Mouse (Mus musculus) layer of hippocampus, adult 9-10 months (tissue): ENCODE data around the gene Fpr2.
"Not testable (repeated sequence)": the region's sequence is repeated elsewhere in the genome, so short reads cannot be mapped to it uniquely, and the experiment has no call there.

Experiments used
- DNase-seq: peaks from one replicate; pipeline ENCODE4 v3.0.0; 2022; ENCODE audit warnings: low spot score

The Fpr2 gene

DNA sequence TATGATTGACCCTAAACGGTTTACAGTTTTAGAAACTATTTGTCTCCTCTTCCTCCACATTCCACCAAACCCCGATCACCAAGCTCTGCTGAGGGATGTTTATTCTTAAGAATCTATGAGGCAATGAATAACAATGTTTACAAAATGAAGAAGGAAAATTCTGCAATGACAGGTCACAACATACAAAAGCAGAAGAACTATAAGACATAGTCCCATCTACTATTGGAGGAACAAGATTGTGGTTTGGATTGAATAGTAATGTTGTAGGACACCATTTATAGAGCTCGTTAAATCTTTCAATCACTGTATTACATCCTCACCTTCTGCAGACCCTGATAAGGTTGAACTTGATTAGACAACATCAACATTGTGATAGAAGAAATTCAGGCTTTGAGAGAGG, 5.0 kb upstream of the Fpr2 start:
- DNase-seq: no peak

DNA sequence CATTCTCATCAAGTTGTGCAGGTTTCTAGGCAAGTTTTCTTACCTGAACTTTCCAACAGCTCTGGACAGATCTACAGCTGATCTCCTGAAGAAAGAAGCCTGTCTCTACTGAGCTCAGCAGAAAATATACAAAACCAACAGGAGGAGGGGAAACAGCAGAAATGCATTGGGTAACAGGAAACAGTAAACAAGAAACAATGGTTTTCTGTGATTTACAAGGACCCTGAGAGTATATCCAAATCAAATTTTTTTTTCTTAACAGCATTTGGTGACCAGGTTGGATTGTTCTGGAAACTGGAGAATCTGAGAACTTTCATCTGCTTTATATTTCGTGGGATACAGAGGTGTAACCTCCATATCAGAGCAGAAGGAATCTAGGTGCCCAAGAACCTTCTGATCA, 3.8 kb upstream of the Fpr2 start, which contains the start of gene Fpr1:
Gene Fpr1, minus strand, starts transcription at position 101 of the 400 bp plus-strand sequence.
- DNase-seq: no peak

- no peak for DNase-seq
Observed at GRCm38 (mm10) chr17:17889732-17890425, 2.3 kb downstream of the Fpr2 start.

GRCm38 (mm10) chr17:17896039-17896438, 8.4 kb downstream of the Fpr2 start:
- peak; percentile 27 for DNase-seq

DNA sequence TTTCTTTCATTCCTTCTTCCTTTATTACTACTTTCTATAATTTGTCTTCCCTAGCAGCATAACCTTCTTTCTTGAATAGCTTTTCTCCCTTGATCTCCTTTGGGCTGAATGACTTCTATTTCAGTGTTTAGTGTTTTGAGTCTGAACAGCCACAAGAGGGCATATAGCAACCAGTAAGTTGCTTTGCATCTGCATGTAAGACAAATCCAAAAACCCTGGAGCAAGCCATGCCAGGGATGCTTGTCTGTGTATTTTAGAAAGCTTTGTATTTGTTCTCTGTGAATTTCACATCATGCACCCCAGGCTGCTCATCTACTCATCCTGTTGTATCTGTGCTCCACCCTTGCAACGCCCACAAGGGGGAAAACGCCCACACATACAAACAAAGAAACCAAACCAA, 11.6 kb downstream of the Fpr2 start:
- DNase-seq: peak; percentile 7

GRCm38 (mm10) chr17:17900768-17901167, 13.1 kb downstream of the Fpr2 start:
- DNase-seq: no peak

- DNase-seq: peak; percentile 56
Observed at GRCm38 (mm10) chr17:17909636-17910421, 22.2 kb downstream of the Fpr2 start.

- DNase-seq: not testable (repeated sequence)
Observed at GRCm38 (mm10) chr17:17912618-17913017, 25.0 kb downstream of the Fpr2 start.

DNA sequence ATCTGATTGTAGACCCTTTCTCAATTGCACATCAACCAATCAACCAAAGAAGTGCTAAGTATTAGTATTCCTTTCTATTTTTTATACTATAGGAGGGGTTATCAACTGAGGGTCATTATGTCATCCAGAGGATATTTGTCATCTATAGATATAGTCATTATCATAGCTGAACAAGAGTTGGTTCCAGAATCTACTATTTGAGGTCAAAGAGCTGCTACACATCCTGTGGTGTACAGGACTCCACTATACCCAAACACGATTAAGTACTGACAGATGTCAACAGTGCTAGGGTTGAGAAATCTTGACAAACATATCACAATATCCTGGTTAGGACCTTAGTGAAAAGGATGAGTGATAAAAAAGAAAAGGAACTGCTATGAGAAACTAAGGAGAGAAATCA, 29.8 kb downstream of the Fpr2 start:
- no peak for DNase-seq

GRCm38 (mm10) chr17:17917782-17918181, 30.2 kb downstream of the Fpr2 start:
- DNase-seq: no peak
